ENCODE assay signal across 20 mouse cellular contexts in genomic region chr2:180262891-180263290, GRCm38 (mm10). TPM values are rescaled to one million over a fixed set of nuclear protein-coding genes. Genes with fewer than 3 reads are reported as not detected.
DNase-seq lines count a peak whose midpoint lies in the region; ATAC-seq and TF ChIP-seq lines count a peak whose summit lies in the region.
"Had no signal": no experiment of that assay in that cellular context is flagged by ENCODE, and none has a peak within 500 bp of the region (broad histone marks: within the 10 kb centered on the region; RNA-seq: fewer than 3 reads in every experiment).

No protein-coding gene starts in this region.

- TF ChIP-seq CTCF in gastrocnemius, adult 2 months (IDR thresholded peaks at IDR 0.05) = no peak

- H3K9me3 ChIP-seq in hindbrain, embryonic 10.5 days = no peaks in the 10 kb centered on the region
- H3K9me3 ChIP-seq in hindbrain, embryonic 11.5 days (ENCODE audit: control insufficient read depth, low read length) = no peaks in the 10 kb centered on the region
- H3K9me3 ChIP-seq in limb, embryonic 12.5 days = no peaks in the 10 kb centered on the region
- no peaks in the 10 kb centered on the region for H3K9me3 ChIP-seq in limb, embryonic 10.5 days (replicated peaks)
- H3K9me3 ChIP-seq in limb, embryonic 15.5 days = no peaks in the 10 kb centered on the region
- H3K9me3 ChIP-seq: hindbrain, embryonic 15.5 days; midbrain, embryonic 12.5 days had no signal

- H3K27ac ChIP-seq in gastrocnemius, adult 2 months = peak overlapping the region; percentile 82
- 0 out of 2 replicates have a peak overlapping the region, but pooled peaks have one; percentile 30 for H3K27ac ChIP-seq in hindbrain, embryonic 10.5 days
- no peak overlapping the region for H3K27ac ChIP-seq in hindbrain, embryonic 11.5 days (ENCODE audit: low read depth, low read length)
- 0 out of 2 replicates have a peak overlapping the region, but pooled peaks have one; percentile 42 for H3K27ac ChIP-seq in limb, embryonic 12.5 days
- no peak overlapping the region for H3K27ac ChIP-seq in limb, embryonic 10.5 days
- H3K27ac ChIP-seq in limb, embryonic 15.5 days = 0 out of 2 replicates have a peak overlapping the region, but pooled peaks have one; percentile 38
- H3K27ac ChIP-seq: hindbrain, embryonic 15.5 days; liver, embryonic 14.5 days; macrophage; midbrain, embryonic 12.5 days had no signal

- intact Hi-C loops in gastrocnemius, adult 2 months (cut with DNase I) = no loop called here

- peak overlapping the region; percentile 34 for H3K4me3 ChIP-seq in gastrocnemius, adult 2 months
- H3K4me3 ChIP-seq in hindbrain, embryonic 10.5 days = no peak overlapping the region
- H3K4me3 ChIP-seq in hindbrain, embryonic 11.5 days (ENCODE audit: low read depth, low read length) = no peak overlapping the region
- no peak overlapping the region for H3K4me3 ChIP-seq in limb, embryonic 12.5 days (replicated peaks)
- no peak overlapping the region for H3K4me3 ChIP-seq in limb, embryonic 10.5 days
- no peak overlapping the region for H3K4me3 ChIP-seq in limb, embryonic 15.5 days
- H3K4me3 ChIP-seq: hindbrain, embryonic 15.5 days; midbrain, embryonic 12.5 days had no signal

- peaks cover 15% of the 10 kb centered on the region for H3K4me1 ChIP-seq in hindbrain, embryonic 10.5 days (replicated peaks)
- H3K4me1 ChIP-seq in hindbrain, embryonic 11.5 days (replicated peaks; ENCODE audit: control insufficient read depth, insufficient read depth, low read length) = no peaks in the 10 kb centered on the region; the same call in 1 of the 2 replicates
- peaks cover 7% of the 10 kb centered on the region for H3K4me1 ChIP-seq in limb, embryonic 12.5 days (replicated peaks)
- peaks cover 13% of the 10 kb centered on the region for H3K4me1 ChIP-seq in limb, embryonic 10.5 days
- H3K4me1 ChIP-seq in limb, embryonic 15.5 days = peaks cover 12% of the 10 kb centered on the region

- H3K9ac ChIP-seq in hindbrain, embryonic 11.5 days (ENCODE audit: low read depth, low read length) = no peak overlapping the region
- no peak overlapping the region for H3K9ac ChIP-seq in limb, embryonic 12.5 days (replicated peaks)
- no peak overlapping the region for H3K9ac ChIP-seq in limb, embryonic 15.5 days
- H3K9ac ChIP-seq: hindbrain, embryonic 15.5 days; liver, embryonic 14.5 days; midbrain, embryonic 12.5 days had no signal

- H3K36me3 ChIP-seq in hindbrain, embryonic 10.5 days = peaks cover 89% of the 10 kb centered on the region
- H3K36me3 ChIP-seq in hindbrain, embryonic 11.5 days (ENCODE audit: control insufficient read depth, insufficient read depth, low read length) = no peaks in the 10 kb centered on the region
- H3K36me3 ChIP-seq in limb, embryonic 12.5 days = peaks cover 95% of the 10 kb centered on the region
- peaks cover 94% of the 10 kb centered on the region for H3K36me3 ChIP-seq in limb, embryonic 10.5 days
- peaks cover 89% of the 10 kb centered on the region for H3K36me3 ChIP-seq in limb, embryonic 15.5 days

- no peak overlapping the region for H3K4me2 ChIP-seq in hindbrain, embryonic 11.5 days (replicated peaks; ENCODE audit: low read depth, low read length)
- H3K4me2 ChIP-seq in limb, embryonic 12.5 days = no peak overlapping the region
- no peak overlapping the region for H3K4me2 ChIP-seq in limb, embryonic 15.5 days
- H3K4me2 ChIP-seq: hindbrain, embryonic 15.5 days; midbrain, embryonic 12.5 days had no signal

- no peak for ATAC-seq in hindbrain, embryonic 11.5 days (ENCODE audit: low FRiP score)
- no peak for ATAC-seq in limb, embryonic 12.5 days (ENCODE audit: insufficient number of reproducible peaks, insufficient read depth, low FRiP score, low TSS enrichment, low read depth)
- ATAC-seq in limb, embryonic 15.5 days (ENCODE audit: insufficient number of reproducible peaks, low FRiP score, low TSS enrichment, low read depth) = no peak
- ATAC-seq: activated CD4-positive, CD25-positive, alpha-beta regulatory T cell, adult 4 months had no signal

- 90% methylated on average over 10 of the region's 10 CpGs for WGBS in hindbrain, embryonic 10.5 days
- whole genome bisulfite sequencing in hindbrain, embryonic 11.5 days = 88% methylated on average over 10 of the region's 10 CpGs
- 87% methylated on average over 10 of the region's 10 CpGs for WGBS in limb, embryonic 12.5 days
- 92% methylated on average over 10 of the region's 10 CpGs for WGBS in limb, embryonic 10.5 days
- 88% methylated on average over 10 of the region's 10 CpGs for WGBS in limb, embryonic 15.5 days

- H3K27me3 ChIP-seq in hindbrain, embryonic 10.5 days (ENCODE audit: insufficient read depth, poor library complexity, severe bottlenecking) = no peaks in the 10 kb centered on the region
- H3K27me3 ChIP-seq in hindbrain, embryonic 11.5 days (ENCODE audit: control insufficient read depth, insufficient read depth, low read length) = no peaks in the 10 kb centered on the region
- no peaks in the 10 kb centered on the region for H3K27me3 ChIP-seq in limb, embryonic 12.5 days
- H3K27me3 ChIP-seq in limb, embryonic 10.5 days (ENCODE audit: low read depth, poor library complexity, severe bottlenecking) = no peaks in the 10 kb centered on the region
- no peaks in the 10 kb centered on the region for H3K27me3 ChIP-seq in limb, embryonic 15.5 days
- H3K27me3 ChIP-seq: hindbrain, embryonic 15.5 days; midbrain, embryonic 12.5 days had no signal

- DNase-seq in gastrocnemius, adult 2 months = no peak
- DNase-seq in gastrocnemius, postnatal 25 days = no peak
- no peak for DNase-seq in hindbrain, embryonic 10.5 days (ENCODE audit: low spot score)
- no peak for DNase-seq in hindbrain, embryonic 11.5 days (ENCODE audit: low spot score)
- DNase-seq in limb, embryonic 10.5 days (ENCODE audit: low spot score) = no peak
- no peak for DNase-seq in neural tube, embryonic 10.5 days (ENCODE audit: extremely low spot score, low spot score)
- DNase-seq: cerebellum, adult 18-20 months; left cerebral cortex, postnatal 4 days; right cerebral cortex, adult 18-20 months; spleen, adult 18-20 months; thymus, postnatal 4 days had no signal

RNA-seq across cellular contexts. Expression of gene Rps21, which starts 5.7 kb away (rescaled TPM):
- total RNA-seq in gastrocnemius, adult 2 months (2021) = 100 to 1,000 TPM; 359 to 473 TPM
- total RNA-seq in gastrocnemius, postnatal 25 days (2021) = 100 to 1,000 TPM; 342 to 348 TPM
- polyA plus RNA-seq in hindbrain, embryonic 10.5 days (2016; fragmentation: Nextera tagmentation; extraction: Ambion mirVana) = 440 and 510 TPM in 2 replicates
- polyA plus RNA-seq in hindbrain, embryonic 11.5 days (2014; fragmentation: Nextera tagmentation; extraction: Ambion mirVana) = 432 and 442 TPM in 2 replicates
- polyA plus RNA-seq in limb, embryonic 12.5 days (2016; fragmentation: Nextera tagmentation; extraction: Ambion mirVana) = 608 and 631 TPM in 2 replicates
- 530 and 637 TPM in 2 replicates for polyA plus RNA-seq in limb, embryonic 10.5 days (2016; fragmentation: Nextera tagmentation; extraction: Ambion mirVana)
- polyA plus RNA-seq in limb, embryonic 15.5 days (2015; fragmentation: Nextera tagmentation; extraction: Ambion mirVana) = 429 and 600 TPM in 2 replicates

RNA-seq across cellular contexts. Expression of gene Cables2, which starts 10.4 kb away (rescaled TPM):
- total RNA-seq in gastrocnemius, adult 2 months (2021) = 1 to 10 TPM; 9.3 to 9.8 TPM
- total RNA-seq in gastrocnemius, postnatal 25 days (2021) = 10 to 100 TPM in 1 of 2 experiments, 1 to 10 TPM in 1; 8.6 to 10.7 TPM
- 12.6 and 16.0 TPM in 2 replicates for polyA plus RNA-seq in hindbrain, embryonic 10.5 days (2016; fragmentation: Nextera tagmentation; extraction: Ambion mirVana)
- polyA plus RNA-seq in hindbrain, embryonic 11.5 days (2014; fragmentation: Nextera tagmentation; extraction: Ambion mirVana) = 14.0 and 16.8 TPM in 2 replicates
- 20.7 and 23.7 TPM in 2 replicates for polyA plus RNA-seq in limb, embryonic 12.5 days (2016; fragmentation: Nextera tagmentation; extraction: Ambion mirVana)
- polyA plus RNA-seq in limb, embryonic 10.5 days (2016; fragmentation: Nextera tagmentation; extraction: Ambion mirVana) = 14.6 and 16.4 TPM in 2 replicates
- 9.3 and 12.5 TPM in 2 replicates for polyA plus RNA-seq in limb, embryonic 15.5 days (2015; fragmentation: Nextera tagmentation; extraction: Ambion mirVana)

RNA-seq across cellular contexts. Expression of gene Rbbp8nl, which starts 26.8 kb away (rescaled TPM):
- total RNA-seq in gastrocnemius, adult 2 months (2021) = not detected
- not detected for total RNA-seq in gastrocnemius, postnatal 25 days (2021)
- 0.18 and 0.55 TPM in 2 replicates for polyA plus RNA-seq in hindbrain, embryonic 10.5 days (2016; fragmentation: Nextera tagmentation; extraction: Ambion mirVana)
- 0.08 TPM in 1 of 2 replicates, not detected in the other for polyA plus RNA-seq in hindbrain, embryonic 11.5 days (2014; fragmentation: Nextera tagmentation; extraction: Ambion mirVana)
- polyA plus RNA-seq in limb, embryonic 12.5 days (2016; fragmentation: Nextera tagmentation; extraction: Ambion mirVana) = 0.52 and 0.56 TPM in 2 replicates
- polyA plus RNA-seq in limb, embryonic 10.5 days (2016; fragmentation: Nextera tagmentation; extraction: Ambion mirVana) = 0.50 and 0.78 TPM in 2 replicates
- polyA plus RNA-seq in limb, embryonic 15.5 days (2015; fragmentation: Nextera tagmentation; extraction: Ambion mirVana) = 2.0 and 2.3 TPM in 2 replicates
- total RNA-seq: gastrocnemius, postnatal 4 days; layer of hippocampus, postnatal 14 days; left cerebral cortex, postnatal 4 days had no signal
- polyA plus RNA-seq: activated CD4-positive, CD25-positive, alpha-beta regulatory T cell, adult 4 months; hindbrain, embryonic 15.5 days; macrophage had no signal

RNA-seq across cellular contexts. Expression of gene Lama5, which starts 37.2 kb away (rescaled TPM):
- total RNA-seq in gastrocnemius, adult 2 months (2021) = 10 to 100 TPM; 10.5 to 14.8 TPM
- total RNA-seq in gastrocnemius, postnatal 25 days (2021) = 10 to 100 TPM in 1 of 2 experiments, 1 to 10 TPM in 1; 8.0 to 10.0 TPM
- polyA plus RNA-seq in hindbrain, embryonic 10.5 days (2016; fragmentation: Nextera tagmentation; extraction: Ambion mirVana) = 7.2 and 10.8 TPM in 2 replicates
- polyA plus RNA-seq in hindbrain, embryonic 11.5 days (2014; fragmentation: Nextera tagmentation; extraction: Ambion mirVana) = 3.3 and 4.4 TPM in 2 replicates
- polyA plus RNA-seq in limb, embryonic 12.5 days (2016; fragmentation: Nextera tagmentation; extraction: Ambion mirVana) = 20.9 and 22.3 TPM in 2 replicates
- 18.1 and 18.2 TPM in 2 replicates for polyA plus RNA-seq in limb, embryonic 10.5 days (2016; fragmentation: Nextera tagmentation; extraction: Ambion mirVana)
- polyA plus RNA-seq in limb, embryonic 15.5 days (2015; fragmentation: Nextera tagmentation; extraction: Ambion mirVana) = 24.5 and 25.9 TPM in 2 replicates
- polyA plus RNA-seq: macrophage had no signal

Comparison
In these comparisons a context has a peak if more than half of its experiments do, and no peak if none do; other contexts are left out.
1. H3K27ac ChIP-seq: peak in gastrocnemius, adult 2 months (single experiment), hindbrain, embryonic 10.5 days (single experiment), limb, embryonic 12.5 days (single experiment) and limb, embryonic 15.5 days (single experiment); none in hindbrain, embryonic 11.5 days (single experiment) and limb, embryonic 10.5 days (single experiment).